Mouse (Mus musculus): ENCODE results near the gene Sstr2. TPM values are rescaled to one million over a fixed set of nuclear protein-coding genes. Genes with fewer than 3 reads are reported as not detected.

The Sstr2 gene
- 10 to 100 TPM; 32.9 to 35.8 TPM for total RNA-seq (2021)
- long read RNA-seq, experiment 1, transcript Sstr2-203 (2 exons, 2,143 nt), result major isoform, 55 of 55 reads
- long read RNA-seq, experiment 1, partial matches to known transcripts, result 0 of 55 reads
- long read RNA-seq, experiment 1, other reads (novel, unspliced or antisense), result 0 of 55 reads
- long read RNA-seq, experiment 2, transcript Sstr2-203 (2 exons, 2,143 nt), result major isoform, 48 of 54 reads
- long read RNA-seq, experiment 2, partial matches to known transcripts, result 0 of 54 reads
- long read RNA-seq, experiment 2, other reads (novel, unspliced or antisense), result 5 of 54 reads

GRCm38 (mm10) chr11:113618672-113619419 is at the start of gene Sstr2:
Gene Sstr2, plus strand, starts transcription at chr11:113619342.
- DNase-seq (ENCODE audit: low spot score in 2 of 2), result peak; percentile 82 to 84

GRCm38 (mm10) chr11:113571616-113572015 is 47.5 kb upstream of the Sstr2 start:
- DNase-seq (ENCODE audit: low spot score in 2 of 2), result no peak

- no peak for DNase-seq (ENCODE audit: low spot score in 2 of 2)
Observed at GRCm38 (mm10) chr11:113572641-113573040, 46.5 kb upstream of the Sstr2 start.

- DNase-seq (ENCODE audit: low spot score in 2 of 2), result no peak
Observed at GRCm38 (mm10) chr11:113577221-113577620, 41.9 kb upstream of the Sstr2 start.

- DNase-seq (ENCODE audit: low spot score in 2 of 2), result no peak
Observed at GRCm38 (mm10) chr11:113583879-113584661, 35.1 kb upstream of the Sstr2 start.

GRCm38 (mm10) chr11:113586423-113586822 is 32.7 kb upstream of the Sstr2 start:
- no peak for DNase-seq (ENCODE audit: low spot score in 2 of 2)

GRCm38 (mm10) chr11:113588936-113589335 is 30.2 kb upstream of the Sstr2 start:
- no peak for DNase-seq (ENCODE audit: low spot score in 2 of 2)

- no peak for DNase-seq (ENCODE audit: low spot score in 2 of 2)
Observed at GRCm38 (mm10) chr11:113595144-113595543, 24.0 kb upstream of the Sstr2 start.

GRCm38 (mm10) chr11:113597632-113598031 is 21.5 kb upstream of the Sstr2 start:
- DNase-seq (ENCODE audit: low spot score in 2 of 2), result no peak

- no peak for DNase-seq (ENCODE audit: low spot score in 2 of 2)
Observed at GRCm38 (mm10) chr11:113600526-113601245, 18.5 kb upstream of the Sstr2 start.

GRCm38 (mm10) chr11:113601616-113602343 is 17.4 kb upstream of the Sstr2 start:
- DNase-seq (ENCODE audit: low spot score in 2 of 2), result no peak

GRCm38 (mm10) chr11:113607556-113607955 is 11.6 kb upstream of the Sstr2 start:
- DNase-seq (ENCODE audit: low spot score in 2 of 2), result no peak

- no peak for DNase-seq (ENCODE audit: low spot score in 2 of 2)
Observed at GRCm38 (mm10) chr11:113609581-113609980, 9.6 kb upstream of the Sstr2 start.

- DNase-seq (ENCODE audit: low spot score in 2 of 2), result no peak
Observed at GRCm38 (mm10) chr11:113610266-113610665, 8.9 kb upstream of the Sstr2 start.

GRCm38 (mm10) chr11:113611112-113611646 is 8.0 kb upstream of the Sstr2 start:
- no peak for DNase-seq (ENCODE audit: low spot score in 2 of 2)

- peak; percentile 55 to 58 for DNase-seq (ENCODE audit: low spot score in 2 of 2)
Observed at GRCm38 (mm10) chr11:113611664-113612611, 7.2 kb upstream of the Sstr2 start.

- no peak for DNase-seq (ENCODE audit: low spot score in 2 of 2)
Observed at GRCm38 (mm10) chr11:113614476-113614875, 4.7 kb upstream of the Sstr2 start.

GRCm38 (mm10) chr11:113617132-113617911 is 1.8 kb upstream of the Sstr2 start:
- DNase-seq (ENCODE audit: low spot score in 2 of 2), result peak; percentile 75 to 81

Measured in layer of hippocampus, postnatal 14 days (tissue).